Mouse (Mus musculus): ENCODE results near the gene Fgf3.

DNA sequence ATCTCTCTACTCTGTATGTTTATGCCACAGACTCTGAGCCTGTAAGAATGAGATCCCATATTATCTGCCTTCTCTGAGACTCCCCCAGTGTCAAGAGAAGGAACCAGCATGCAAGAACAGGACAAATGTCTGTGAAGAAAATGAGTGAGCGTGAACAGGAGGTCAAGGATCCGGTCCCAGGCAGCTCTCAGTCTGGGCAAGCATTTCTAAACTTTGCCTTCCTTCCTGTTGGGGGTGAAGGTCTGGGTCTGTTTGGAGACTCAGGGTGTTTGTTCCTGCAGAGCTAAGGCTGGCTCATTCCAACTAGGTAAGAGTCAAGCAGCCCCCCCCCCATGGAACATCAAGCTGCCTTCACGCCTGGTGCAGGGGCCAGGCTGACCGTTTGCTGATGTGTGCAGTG lies 34.5 kb downstream of the Fgf3 start:
- TF ChIP-seq CTCF (IDR thresholded peaks at IDR 0.05; ENCODE audit: borderline replicate concordance, insufficient read depth, low read length): no peak
- no peak for TF ChIP-seq POLR2A (IDR thresholded peaks at IDR 0.05; ENCODE audit: low read depth, low read length)

All from embryonic fibroblast, embryonic 13.5 days (primary cell).